Mouse (Mus musculus) neural tube, embryonic 15.5 days (tissue): ENCODE measurements around the gene Gpr153. TPM values are rescaled to one million over a fixed set of nuclear protein-coding genes. Genes with fewer than 3 reads are reported as not detected.

Experiments
- ATAC-seq: fragments of 200-750 bp; cut with Nextera tagmentation; 2 replicates; pipeline ENCODE4 v1.8.0; 2017; ENCODE audit warnings: mild to moderate bottlenecking, moderate TSS enrichment, moderate library complexity; ENCODE audit not compliant: low FRiP score
- H3K27ac ChIP-seq: fragments of 300-500 bp; sonication (generic); replicated peaks from 2 replicates; pipeline ENCODE4 v1.5.1; 2015; ENCODE audit warnings: mild to moderate bottlenecking, inconsistent platforms
- H3K27me3 ChIP-seq: fragments of 300-500 bp; sonication (generic); replicated peaks from 2 replicates; pipeline ENCODE4 v1.6.1; 2015; ENCODE audit warnings: inconsistent platforms
- H3K36me3 ChIP-seq: fragments of 300-500 bp; sonication (generic); 2 replicates; pipeline ENCODE4 v1.6.1; 2015; ENCODE audit warnings: inconsistent platforms
- H3K4me1 ChIP-seq: fragments of 300-500 bp; sonication (generic); 2 replicates; pipeline ENCODE4 v1.6.1; 2015; ENCODE audit warnings: inconsistent platforms
- H3K4me2 ChIP-seq: fragments of 300-500 bp; sonication (generic); 2 replicates; pipeline ENCODE4 v1.6.1; 2015; ENCODE audit warnings: inconsistent platforms, mild to moderate bottlenecking, moderate library complexity
- H3K4me3 ChIP-seq: fragments of 300-500 bp; sonication (generic); replicated peaks from 2 replicates; pipeline ENCODE4 v1.5.1; 2015; ENCODE audit warnings: mild to moderate bottlenecking, inconsistent platforms
- H3K9ac ChIP-seq: fragments of 300-500 bp; sonication (generic); replicated peaks from 2 replicates; pipeline ENCODE4 v1.6.1; 2015; ENCODE audit warnings: mild to moderate bottlenecking, inconsistent platforms
- H3K9me3 ChIP-seq: fragments of 300-500 bp; sonication (generic); replicated peaks from 2 replicates; pipeline ENCODE4 v1.6.1; 2016; ENCODE audit warnings: inconsistent platforms
- WGBS: fragments of 180-500 bp; shearing (Covaris S2); methylation state at CpG from one replicate; pipeline ENCODE4 v1.1.7; 2015; ENCODE audit warnings: mixed read lengths; 5-methylcytosine and 5-hydroxymethylcytosine counted together
- polyA plus RNA-seq: library from polyadenylated mRNA; unstranded; fragments of >200 nt; fragmentation: Nextera tagmentation; extraction: Ambion mirVana; gene quantifications from 2 replicates; pipeline ENCODE4 v1.2.1, GENCODE M21; 2015

Gene Gpr153
- polyA plus RNA-seq, 1 experiment from 2014 or later = 20.8 TPM

DNA sequence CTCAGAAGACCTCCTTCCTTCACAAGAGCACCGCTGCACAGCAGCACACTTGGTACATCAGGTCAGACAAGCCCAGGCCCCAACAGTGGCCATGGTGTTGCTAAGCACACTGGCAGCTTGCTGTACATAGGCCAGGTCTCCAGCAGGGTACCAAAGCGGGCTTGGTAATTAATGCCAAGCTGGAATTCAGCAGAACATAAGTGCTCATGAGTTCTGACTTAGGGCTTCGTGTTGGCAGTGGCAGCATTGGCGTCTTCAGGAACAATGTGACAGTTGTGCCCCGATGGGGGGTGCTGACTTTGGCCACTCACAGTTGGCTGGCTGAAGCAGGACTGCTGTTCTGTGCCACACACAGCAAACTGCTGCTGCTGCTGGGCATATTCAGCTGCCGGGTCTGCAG, 30.7 kb downstream of the Gpr153 start:
- peaks cover 55% of the 10 kb centered on the region for H3K36me3 ChIP-seq
- H3K4me1 ChIP-seq = peaks cover 19% of the 10 kb centered on the region
- H3K4me3 ChIP-seq = no peak overlapping the region
- no peak for ATAC-seq
- H3K27ac ChIP-seq = no peak overlapping the region
- H3K9me3 ChIP-seq = no peaks in the 10 kb centered on the region
- H3K4me2 ChIP-seq = no peak overlapping the region
- H3K9ac ChIP-seq = no peak overlapping the region
- WGBS = 74% methylated on average over 6 of the region's 6 CpGs
- peaks cover 4% of the 10 kb centered on the region for H3K27me3 ChIP-seq

DNA sequence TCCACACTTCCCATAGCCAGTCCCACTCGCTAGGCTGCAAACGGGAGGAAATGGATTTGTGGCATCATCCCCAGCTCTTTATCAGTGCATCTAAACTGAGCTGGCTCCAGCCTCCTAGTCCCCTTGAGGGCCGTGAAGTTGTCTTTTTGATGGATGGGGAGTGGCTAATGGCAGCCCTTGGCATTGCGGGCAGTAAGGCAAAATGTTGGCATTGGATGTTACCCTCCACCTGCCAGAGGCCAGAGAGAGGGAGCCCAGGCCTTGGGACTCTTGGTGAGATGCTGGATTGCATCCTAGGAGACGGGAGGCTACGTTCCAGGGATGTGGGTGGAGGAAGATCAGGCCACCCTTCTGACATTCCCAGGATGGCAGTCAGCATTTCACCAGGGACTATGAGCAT, 32.0 kb downstream of the Gpr153 start:
- H3K27ac ChIP-seq = no peak overlapping the region
- no peak overlapping the region for H3K9ac ChIP-seq
- no peak for ATAC-seq

DNA sequence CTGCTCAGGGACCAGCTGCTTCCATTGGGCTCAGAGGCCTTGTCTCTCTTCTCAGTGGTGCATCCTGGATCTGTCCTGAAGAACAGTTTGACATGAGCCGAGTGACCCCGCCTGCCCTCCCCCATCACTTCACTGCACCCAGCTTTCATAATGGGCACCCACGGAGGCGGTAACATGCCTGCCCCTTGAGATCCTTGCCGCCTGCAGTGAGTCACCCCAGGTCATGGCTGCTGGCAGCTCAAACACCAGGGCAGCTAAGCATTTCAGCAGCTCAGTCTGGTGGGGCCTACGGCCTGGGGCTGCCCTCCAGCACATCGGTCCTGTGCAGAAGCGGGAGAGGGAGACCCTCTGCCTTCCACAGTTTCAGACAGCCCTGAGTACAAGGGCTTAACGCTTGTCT, 33.5 kb downstream of the Gpr153 start:
- Histone ChIP-seq H3K9ac (no peak overlapping the region), H3K27ac (no peak overlapping the region), H3K36me3 (peaks cover 31% of the 10 kb centered on the region), H3K4me3 (no peak overlapping the region), H3K4me1 (peaks cover 26% of the 10 kb centered on the region), H3K9me3 (no peaks in the 10 kb centered on the region), H3K27me3 (peaks cover 32% of the 10 kb centered on the region), H3K4me2 (no peak overlapping the region)
- 80% methylated on average over 9 of the region's 9 CpGs for WGBS
- no peak for ATAC-seq

More for the DNA sequence above, 32.0 kb downstream of the Gpr153 start:
- Histone ChIP-seq H3K4me1 (peaks cover 19% of the 10 kb centered on the region), H3K36me3 (peaks cover 44% of the 10 kb centered on the region), H3K4me2 (no peak overlapping the region), H3K9me3 (no peaks in the 10 kb centered on the region), H3K4me3 (no peak overlapping the region), H3K27me3 (peaks cover 17% of the 10 kb centered on the region)
- 30% methylated on average over 6 of the region's 6 CpGs for WGBS

DNA sequence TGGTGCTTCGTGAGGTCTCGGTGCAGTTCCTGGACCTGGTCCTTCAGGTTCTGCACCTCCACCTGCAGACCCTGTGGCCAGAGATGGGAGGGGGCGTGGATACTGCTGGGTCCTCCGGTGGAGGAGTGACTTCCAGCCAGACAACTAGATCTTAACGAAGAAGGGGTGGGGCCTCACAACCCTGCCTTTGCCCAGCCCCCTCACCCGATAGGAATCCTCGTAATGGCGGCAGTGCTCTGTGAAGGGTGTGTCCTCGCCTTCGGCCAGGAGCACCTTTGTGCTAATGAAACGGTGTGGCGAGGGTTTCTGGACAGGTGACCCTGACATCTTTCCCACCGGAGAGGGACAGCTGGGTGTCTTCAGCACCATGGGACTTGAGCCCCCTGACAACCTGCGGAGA, 38.2 kb downstream of the Gpr153 start:
- Histone ChIP-seq H3K4me2 (peak overlapping the region; percentile 64), H3K27ac (no peak overlapping the region), H3K4me3 (peak overlapping the region; percentile 39), H3K4me1 (peaks cover 37% of the 10 kb centered on the region), H3K36me3 (peaks cover 6% of the 10 kb centered on the region; the same call in 1 of the 2 replicates), H3K27me3 (peaks cover 79% of the 10 kb centered on the region), H3K9me3 (no peaks in the 10 kb centered on the region), H3K9ac (no peak overlapping the region)
- no peak for ATAC-seq
- 3% methylated on average over 14 of the region's 14 CpGs for WGBS

DNA sequence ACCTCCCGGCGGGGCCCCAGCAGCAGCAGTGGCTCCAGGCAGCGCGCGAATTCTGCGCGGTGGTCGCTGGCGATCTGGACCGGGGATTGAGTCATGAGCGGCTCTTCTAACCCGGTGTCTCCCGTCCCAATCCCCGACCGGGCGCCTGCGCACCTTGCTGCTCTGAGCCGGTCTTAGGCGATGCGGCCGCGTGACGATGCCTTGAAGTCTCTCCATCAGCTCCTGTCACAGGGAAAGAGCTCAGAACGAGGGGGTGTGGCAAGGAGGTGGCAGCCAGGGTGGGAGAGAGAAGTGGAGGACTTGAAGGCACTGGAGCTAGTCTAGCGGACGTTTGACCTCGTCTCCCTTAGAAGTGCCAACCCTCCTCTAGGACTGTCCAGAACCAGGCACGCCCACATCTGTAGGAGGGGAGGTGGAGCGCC, 39.2 kb downstream of the Gpr153 start:
- Histone ChIP-seq H3K9me3 (no peaks in the 10 kb centered on the region), H3K4me2 (peak overlapping the region; percentile 64), H3K36me3 (no peaks in the 10 kb centered on the region), H3K4me1 (peaks cover 37% of the 10 kb centered on the region), H3K4me3 (peak overlapping the region; percentile 39), H3K27me3 (peaks cover 89% of the 10 kb centered on the region), H3K9ac (peak overlapping the region; percentile 44), H3K27ac (0 out of 2 replicates have a peak overlapping the region, but pooled peaks have one; percentile 33)
- under 1% methylated on average over 29 of the region's 29 CpGs for WGBS
- ATAC-seq = peak; percentile 55

DNA sequence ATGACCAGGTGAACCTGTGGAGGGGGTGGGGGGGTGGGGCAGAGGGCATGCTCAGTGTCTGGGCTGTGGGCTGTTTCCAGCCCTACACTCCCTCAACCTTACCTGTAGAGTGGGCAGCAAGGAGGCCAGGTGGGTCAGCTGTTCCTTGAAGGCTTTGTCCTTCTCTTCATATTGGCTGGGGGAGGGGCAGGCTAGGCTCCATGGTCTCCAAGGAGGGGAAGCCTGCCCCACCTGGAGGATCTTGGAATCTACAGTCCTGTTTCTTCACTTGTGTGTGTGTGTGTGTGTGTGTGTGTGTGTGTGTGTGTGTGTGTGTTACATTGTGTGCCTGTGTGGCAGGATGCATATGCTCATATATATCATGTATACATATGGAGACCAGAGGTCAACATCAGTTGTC, 39.9 kb downstream of the Gpr153 start:
- H3K4me3 ChIP-seq = peak overlapping the region; percentile 39
- no peaks in the 10 kb centered on the region for H3K9me3 ChIP-seq
- peak overlapping the region; percentile 64 for H3K4me2 ChIP-seq
- ATAC-seq = peak; percentile 44
- H3K27ac ChIP-seq = no peak overlapping the region
- H3K4me1 ChIP-seq = peaks cover 44% of the 10 kb centered on the region
- H3K36me3 ChIP-seq = no peaks in the 10 kb centered on the region
- H3K27me3 ChIP-seq = peaks cover 92% of the 10 kb centered on the region
- no peak overlapping the region for H3K9ac ChIP-seq

DNA sequence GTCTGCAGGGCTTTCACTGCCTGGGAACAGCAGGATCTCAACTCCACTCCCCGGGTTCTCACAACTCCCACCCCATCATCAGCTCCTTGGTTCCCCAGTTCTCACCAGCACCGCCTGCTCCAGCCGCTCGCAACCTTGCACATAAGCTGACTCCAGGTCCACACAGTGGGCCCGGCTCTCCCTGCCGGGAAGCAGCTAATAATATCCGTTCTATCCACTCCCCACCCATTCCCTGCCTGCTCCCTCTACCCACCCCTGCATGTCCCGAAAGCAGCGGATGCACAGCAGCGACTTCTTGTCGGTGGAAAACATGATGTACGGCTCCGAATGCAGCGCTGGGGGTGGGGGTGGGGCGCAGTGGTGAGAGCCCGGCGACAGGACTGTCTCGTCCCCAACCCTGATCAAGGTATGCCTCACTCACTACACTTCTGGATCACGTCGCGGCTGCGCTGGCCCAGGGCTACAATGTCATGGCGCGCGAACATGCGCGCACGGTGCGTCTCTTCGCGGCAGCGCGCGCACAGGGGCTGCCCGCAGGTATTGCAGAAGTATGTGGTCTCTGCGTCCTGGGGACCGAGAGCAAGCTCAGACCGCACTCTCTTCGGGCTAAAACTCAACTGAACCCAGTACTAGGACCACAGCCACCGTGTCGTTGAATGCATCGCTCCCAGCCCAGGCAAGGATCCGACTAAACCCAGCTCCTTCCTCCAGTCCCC, 41.6 kb downstream of the Gpr153 start:
- peak overlapping the region; percentile 23; the same call in 1 of the 2 replicates for H3K9ac ChIP-seq
- peak overlapping the region; percentile 38 for H3K4me3 ChIP-seq
- no peaks in the 10 kb centered on the region for H3K36me3 ChIP-seq
- ATAC-seq = no peak
- H3K4me1 ChIP-seq = peaks cover 44% of the 10 kb centered on the region
- H3K27ac ChIP-seq = no peak overlapping the region
- WGBS = 1% methylated on average over 43 of the region's 43 CpGs
- peak overlapping the region; percentile 63 for H3K4me2 ChIP-seq
- no peaks in the 10 kb centered on the region for H3K9me3 ChIP-seq
- peaks cover 79% of the 10 kb centered on the region for H3K27me3 ChIP-seq

DNA sequence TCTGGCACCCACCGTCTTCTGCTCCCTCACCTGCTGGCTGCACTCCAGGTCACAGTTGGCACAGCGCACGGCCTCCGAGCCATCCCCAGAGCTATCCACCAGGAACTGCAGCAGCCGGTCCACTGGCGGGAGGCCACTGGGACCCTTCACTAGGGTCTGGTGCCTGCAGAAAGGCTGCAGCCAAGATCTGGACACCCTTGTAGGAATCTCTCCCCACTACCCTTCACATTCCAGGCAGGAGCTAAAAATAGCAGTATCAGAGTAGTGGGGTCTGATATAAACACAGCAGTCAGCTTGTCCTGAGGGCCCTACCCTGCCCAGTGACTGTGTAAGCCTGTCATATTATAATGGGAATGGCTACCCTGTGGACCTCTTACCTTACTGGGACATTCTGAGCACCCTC, 43.6 kb downstream of the Gpr153 start:
- H3K27me3 ChIP-seq = peaks cover 59% of the 10 kb centered on the region
- no peak for ATAC-seq
- no peaks in the 10 kb centered on the region for H3K36me3 ChIP-seq
- no peaks in the 10 kb centered on the region for H3K9me3 ChIP-seq
- no peak overlapping the region for H3K27ac ChIP-seq
- no peak overlapping the region for H3K4me3 ChIP-seq
- no peak overlapping the region for H3K9ac ChIP-seq
- H3K4me2 ChIP-seq = no peak overlapping the region
- peaks cover 36% of the 10 kb centered on the region for H3K4me1 ChIP-seq
- WGBS = 74% methylated on average over 6 of the region's 6 CpGs

DNA sequence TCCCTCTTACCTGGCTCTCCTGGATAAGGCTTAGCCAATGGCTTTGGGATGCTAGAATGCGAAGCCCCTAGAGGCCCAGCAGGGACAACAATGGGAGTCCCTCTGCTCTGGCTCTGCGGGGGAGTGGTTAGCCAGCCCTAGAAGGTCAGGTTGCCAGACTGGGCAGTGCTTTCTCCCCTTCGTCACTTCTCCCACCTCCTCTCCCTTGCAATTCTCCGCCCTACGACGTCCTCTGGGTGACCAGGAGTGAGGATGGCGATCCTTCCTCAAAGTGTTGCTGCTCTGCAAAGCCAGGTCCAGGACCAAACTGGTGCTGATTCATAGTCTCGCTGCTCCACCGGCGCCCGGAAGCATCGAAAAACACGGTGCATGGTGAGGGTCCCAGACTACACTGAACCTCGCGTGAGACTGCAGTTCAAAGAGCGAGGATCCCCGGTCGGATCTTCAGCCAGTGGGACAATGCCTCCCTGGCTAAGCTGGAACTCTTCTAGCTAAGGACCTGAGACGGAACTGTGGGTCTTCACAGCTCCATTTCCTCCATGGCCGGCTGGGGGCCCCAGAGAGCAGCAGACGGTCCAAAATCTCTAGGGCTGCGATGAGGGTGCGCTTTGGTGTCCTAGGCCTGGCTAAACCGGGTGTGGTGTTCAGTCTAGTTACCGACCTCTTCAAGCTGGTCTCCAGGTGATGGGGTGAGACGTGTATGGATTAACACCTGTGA, 44.6 kb downstream of the Gpr153 start, which contains the start of gene Rnf207:
Gene Rnf207 (minus strand): TSS at position 477 of the 718 bp plus-strand sequence.
- H3K36me3 ChIP-seq = no peaks in the 10 kb centered on the region
- peaks cover 48% of the 10 kb centered on the region for H3K27me3 ChIP-seq
- peak within 1 kb of the TSS; percentile 17; the same call in 1 of the 2 replicates for H3K4me3 ChIP-seq
- peaks cover 25% of the 10 kb centered on the region for H3K4me1 ChIP-seq
- peak within 1 kb of the TSS; percentile 39 for H3K4me2 ChIP-seq
- ATAC-seq = no peak
- H3K9me3 ChIP-seq = no peaks in the 10 kb centered on the region
- H3K9ac ChIP-seq = no peak within 1 kb of the TSS
- no peak within 1 kb of the TSS for H3K27ac ChIP-seq
- 6% methylated on average over 26 of the region's 26 CpGs for WGBS

DNA sequence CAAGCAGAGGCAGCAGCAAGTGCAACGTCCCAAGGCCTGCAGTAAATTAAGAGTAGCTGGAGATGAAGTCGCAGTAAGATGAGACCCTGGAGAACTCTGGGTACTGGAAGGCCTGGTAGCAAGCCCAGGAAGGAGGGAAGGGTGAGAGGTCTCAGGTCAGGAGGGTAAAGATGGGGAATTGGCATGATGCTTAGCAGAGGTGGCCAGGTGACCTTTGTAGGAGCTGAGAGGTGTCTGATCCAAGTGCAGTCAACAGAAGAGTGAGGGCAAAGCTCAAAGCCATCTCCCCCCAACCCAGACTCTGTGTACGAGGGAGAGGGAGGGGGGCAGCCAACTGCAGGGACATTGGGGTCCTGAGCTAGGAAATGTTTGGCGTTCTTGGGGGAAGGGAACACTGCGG, 47.4 kb downstream of the Gpr153 start:
- peaks cover 20% of the 10 kb centered on the region for H3K27me3 ChIP-seq
- no peak for ATAC-seq
- H3K4me3 ChIP-seq = no peak overlapping the region
- no peaks in the 10 kb centered on the region for H3K9me3 ChIP-seq
- H3K9ac ChIP-seq = no peak overlapping the region
- H3K36me3 ChIP-seq = no peaks in the 10 kb centered on the region
- no peak overlapping the region for H3K4me2 ChIP-seq
- no peak overlapping the region for H3K27ac ChIP-seq
- 57% methylated on average over 5 of the region's 5 CpGs for WGBS
- peaks cover 9% of the 10 kb centered on the region for H3K4me1 ChIP-seq

DNA sequence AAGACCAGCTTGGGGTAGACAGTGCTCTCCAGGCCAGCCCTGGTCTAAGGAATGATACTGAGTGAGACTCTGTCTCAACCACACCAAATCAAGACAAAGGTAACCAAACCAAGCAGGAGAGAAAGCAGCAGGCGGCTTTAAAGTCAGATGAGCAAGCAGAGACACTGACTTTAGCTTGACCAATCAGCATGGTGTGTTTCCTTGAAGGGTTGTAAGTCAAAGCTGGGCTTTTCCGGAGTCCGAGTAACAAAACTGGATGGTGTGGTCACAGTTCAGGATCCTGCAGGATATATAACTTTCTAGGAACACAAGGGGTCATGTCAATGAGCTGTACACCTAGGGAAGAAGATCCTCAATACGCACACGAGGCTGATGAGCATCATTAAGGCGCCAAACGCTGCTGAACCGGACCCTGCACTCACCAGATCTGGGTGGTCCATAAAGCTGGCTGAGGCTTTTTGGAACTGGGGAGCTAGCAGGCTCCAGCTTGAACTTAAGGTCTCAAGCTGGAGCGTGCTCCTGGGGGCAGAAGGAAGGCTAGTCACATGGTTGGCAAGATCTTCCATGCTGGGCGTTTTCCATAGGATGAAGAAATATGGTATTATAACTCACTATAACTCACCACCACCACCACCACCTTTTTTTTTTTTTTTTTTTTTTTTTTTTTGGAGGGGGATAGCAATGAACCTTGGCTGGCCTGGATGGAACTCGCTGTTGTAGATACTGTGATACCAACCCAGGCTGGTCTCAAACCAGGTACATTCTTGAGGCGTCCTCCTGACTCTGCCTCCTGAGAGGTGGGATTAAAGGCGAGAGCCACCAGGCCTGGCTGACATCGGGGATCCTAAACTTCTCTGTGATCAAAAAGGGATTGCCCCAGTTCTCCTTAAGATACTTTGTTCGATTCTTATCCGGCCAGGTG, 50.9 kb downstream of the Gpr153 start:
- H3K4me1 ChIP-seq = peaks cover 20% of the 10 kb centered on the region
- ATAC-seq = peak; percentile 34
- H3K36me3 ChIP-seq = peaks cover 14% of the 10 kb centered on the region
- H3K9ac ChIP-seq = no peak overlapping the region
- H3K27me3 ChIP-seq = no peaks in the 10 kb centered on the region
- peak overlapping the region; percentile 100 for H3K4me3 ChIP-seq
- peak overlapping the region; percentile 79 for H3K4me2 ChIP-seq
- H3K9me3 ChIP-seq = no peaks in the 10 kb centered on the region
- 52% methylated on average over 16 of the region's 16 CpGs for WGBS
- no peak overlapping the region for H3K27ac ChIP-seq
